Mouse (Mus musculus) lung, postnatal 0 days (tissue): ENCODE measurements around the gene Pdap1. TPM values are rescaled to one million over a fixed set of nuclear protein-coding genes. Genes with fewer than 3 reads are reported as not detected.
A peak's percentile ranks its signal among the peaks of the same experiment; 100 is the strongest.

Experiments used
- ATAC-seq: fragments of 200-750 bp; cut with Nextera tagmentation; 2 replicates; pipeline ENCODE4 v1.8.0; 2017; ENCODE audit warnings: moderate library complexity
- DNase-seq: peaks from one replicate; pipeline ENCODE4 v3.0.0-alpha.2; 2016; ENCODE audit warnings: low spot score
- H3K27ac ChIP-seq: fragments of 300-500 bp; sonication (generic); 2 replicates; pipeline ENCODE4 v1.5.1; 2014; ENCODE audit warnings: antibody characterized with exemption, mild to moderate bottlenecking, low read length, mixed read lengths
- H3K27me3 ChIP-seq: fragments of 300-500 bp; sonication (generic); replicated peaks from 2 replicates; pipeline ENCODE4 v1.6.1; 2014; ENCODE audit warnings: low read length, mixed read lengths; ENCODE audit not compliant: insufficient read depth
- H3K36me3 ChIP-seq: fragments of 300-500 bp; sonication (generic); 2 replicates; pipeline ENCODE4 v1.6.1; 2014; ENCODE audit warnings: low read length, mixed read lengths; ENCODE audit not compliant: insufficient read depth
- H3K4me1 ChIP-seq: fragments of 300-500 bp; sonication (generic); 2 replicates; pipeline ENCODE4 v1.6.1; 2014; ENCODE audit warnings: antibody characterized with exemption, low read depth, low read length, mixed read lengths; ENCODE audit not compliant: insufficient read depth
- H3K4me2 ChIP-seq: fragments of 300-500 bp; sonication (generic); replicated peaks from 2 replicates; pipeline ENCODE4 v1.6.1; 2014; ENCODE audit warnings: low read depth, mild to moderate bottlenecking, low read length, moderate library complexity, mixed read lengths
- H3K4me3 ChIP-seq: fragments of 300-500 bp; sonication (generic); 2 replicates; pipeline ENCODE4 v1.5.1; 2014; ENCODE audit warnings: low read depth, low read length
- H3K9ac ChIP-seq: fragments of 300-500 bp; sonication (generic); replicated peaks from 2 replicates; pipeline ENCODE4 v1.6.1; 2014; ENCODE audit warnings: low read depth, mild to moderate bottlenecking
- H3K9me3 ChIP-seq: fragments of 300-500 bp; sonication (generic); 2 replicates; pipeline ENCODE4 v1.6.1; 2016; ENCODE audit warnings: low read length, mixed read lengths
- CTCF ChIP-seq: IDR thresholded peaks from 2 replicates; pipeline ENCODE4 v1.5.1; 2016; ENCODE audit warnings: antibody characterized with exemption, mild to moderate bottlenecking
- EP300 ChIP-seq: IDR thresholded peaks from 2 replicates; pipeline ENCODE4 v1.6.1; 2016; ENCODE audit warnings: antibody characterized with exemption, mild to moderate bottlenecking, control low read depth
- WGBS: fragments of 180-500 bp; shearing (Covaris S2); extraction: QIAGEN DNeasy Blood & Tissue Kit; methylation state at CpG from one replicate; pipeline ENCODE4 v1.1.7; 2014; 5-methylcytosine and 5-hydroxymethylcytosine counted together
- polyA plus RNA-seq: library from polyadenylated mRNA; unstranded; fragments of >200 nt; fragmentation: Nextera tagmentation; extraction: Ambion mirVana; gene quantifications from 2 replicates; pipeline ENCODE4 v1.2.1, GENCODE M21; 2015

Pdap1 gene
- polyA plus RNA-seq, 1 experiment from 2014 or later, result 47.9 TPM

DNA sequence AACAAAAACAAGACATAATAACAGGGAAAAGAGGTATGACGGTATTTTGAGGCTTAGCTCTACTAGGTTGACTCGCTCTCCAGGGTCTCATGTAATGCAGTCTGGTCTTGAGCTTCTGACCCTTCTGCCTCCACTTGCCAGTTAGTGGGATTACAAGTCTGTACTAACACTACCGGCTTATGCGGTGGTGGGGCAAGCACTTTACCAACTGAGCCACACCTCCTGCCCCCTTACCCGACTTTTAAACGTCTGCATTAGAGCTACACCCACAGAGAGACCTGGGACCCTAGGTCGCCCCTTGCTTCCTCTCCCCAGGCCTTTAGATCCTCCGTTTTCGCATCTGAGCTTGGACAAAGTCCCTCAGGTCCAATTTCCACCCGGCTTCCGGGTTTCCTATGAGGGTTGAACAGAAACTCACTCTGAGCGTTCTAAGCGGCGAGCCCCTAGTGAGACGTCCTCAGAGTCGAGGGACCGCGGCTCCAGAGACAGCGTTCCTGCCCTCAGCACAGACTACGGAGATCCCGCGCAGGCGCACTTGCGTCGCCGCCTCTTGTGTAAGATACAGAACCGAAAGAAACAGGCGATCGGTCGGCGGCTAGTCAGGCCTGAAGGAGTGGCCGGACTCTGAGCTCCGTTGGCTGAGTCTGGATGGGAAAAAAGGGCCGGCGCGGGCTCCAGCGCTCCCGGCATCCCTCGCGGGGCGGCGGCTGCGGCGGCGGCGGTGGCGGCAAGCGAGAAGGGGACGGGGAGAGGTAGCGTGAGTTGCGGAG lies 26.7 kb upstream of the Pdap1 start, which contains the start of the genes Ptcd1 and Cpsf4:
TSS of gene Ptcd1 (minus strand) at position 573 of the 770 bp plus-strand sequence.
TSS of gene Cpsf4 (plus strand) at position 678 of the 770 bp plus-strand sequence.
- under 1% methylated on average over 42 of the region's 51 CpGs for WGBS
- peaks cover 12% of the 10 kb centered on the region; the same call in 1 of the 2 replicates for H3K36me3 ChIP-seq
- ATAC-seq, result peak; percentile 97
- peak within 1 kb of the TSS; percentile 93 for H3K4me3 ChIP-seq
- H3K4me1 ChIP-seq, result peaks cover 7% of the 10 kb centered on the region
- peak within 1 kb of the TSS; percentile 92 for H3K27ac ChIP-seq
- TF ChIP-seq EP300, result no peak
- TF ChIP-seq CTCF, result peak; percentile 17; the same call in 1 of the 2 replicates
- no peaks in the 10 kb centered on the region for H3K27me3 ChIP-seq
- DNase-seq, result peak; percentile 99
- no peaks in the 10 kb centered on the region for H3K9me3 ChIP-seq
- peak within 1 kb of the TSS; percentile 89 for H3K4me2 ChIP-seq
- peak within 1 kb of the TSS; percentile 97 for H3K9ac ChIP-seq

- Histone ChIP-seq H3K4me2 (no peak overlapping the region), H3K9ac (no peak overlapping the region), H3K4me3 (no peak overlapping the region), H3K27ac (no peak overlapping the region), H3K27me3 (no peaks in the 10 kb centered on the region), H3K4me1 (peaks cover 7% of the 10 kb centered on the region), H3K36me3 (peaks cover 4% of the 10 kb centered on the region; the same call in 1 of the 2 replicates), H3K9me3 (no peaks in the 10 kb centered on the region)
- TF ChIP-seq EP300, result no peak
- TF ChIP-seq CTCF, result no peak
- ATAC-seq (no peak), DNase-seq (no peak)
- 80% methylated on average over 15 of the region's 15 CpGs for WGBS
Measured at GRCm38 (mm10) chr5:145165184-145165583, 25.1 kb upstream of the Pdap1 start.

DNA sequence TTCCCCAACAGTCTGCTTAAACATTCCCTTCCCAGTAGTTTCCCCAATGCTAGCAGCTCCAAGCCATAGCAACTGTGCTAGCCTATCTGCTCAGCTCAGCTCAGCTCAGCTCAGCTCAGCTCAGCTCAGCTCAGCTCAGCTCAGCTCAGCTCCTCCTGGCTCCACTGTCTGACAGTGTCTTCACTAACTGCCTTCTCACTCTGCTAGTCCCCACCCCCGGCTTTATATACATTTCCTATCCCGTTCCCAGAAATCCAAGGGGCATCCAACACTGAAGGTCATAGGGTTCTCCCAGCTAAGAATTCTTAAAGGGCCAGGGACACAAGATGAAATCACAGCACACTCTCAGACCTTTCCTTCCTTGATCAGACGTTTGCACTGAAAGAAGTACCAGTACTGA lies 24.7 kb upstream of the Pdap1 start:
- ATAC-seq, result no peak
- TF ChIP-seq EP300 (no peak), CTCF (no peak)
- H3K9ac ChIP-seq, result no peak overlapping the region
- no peak overlapping the region for H3K27ac ChIP-seq
- no peak overlapping the region for H3K4me2 ChIP-seq
- H3K27me3 ChIP-seq, result no peaks in the 10 kb centered on the region
- no peaks in the 10 kb centered on the region for H3K9me3 ChIP-seq
- 34% methylated on average over 3 of the region's 3 CpGs for WGBS
- H3K36me3 ChIP-seq, result peaks cover 8% of the 10 kb centered on the region; the same call in 1 of the 2 replicates
- H3K4me3 ChIP-seq, result no peak overlapping the region
- H3K4me1 ChIP-seq, result peaks cover 7% of the 10 kb centered on the region
- peak; percentile 12 for DNase-seq

DNA sequence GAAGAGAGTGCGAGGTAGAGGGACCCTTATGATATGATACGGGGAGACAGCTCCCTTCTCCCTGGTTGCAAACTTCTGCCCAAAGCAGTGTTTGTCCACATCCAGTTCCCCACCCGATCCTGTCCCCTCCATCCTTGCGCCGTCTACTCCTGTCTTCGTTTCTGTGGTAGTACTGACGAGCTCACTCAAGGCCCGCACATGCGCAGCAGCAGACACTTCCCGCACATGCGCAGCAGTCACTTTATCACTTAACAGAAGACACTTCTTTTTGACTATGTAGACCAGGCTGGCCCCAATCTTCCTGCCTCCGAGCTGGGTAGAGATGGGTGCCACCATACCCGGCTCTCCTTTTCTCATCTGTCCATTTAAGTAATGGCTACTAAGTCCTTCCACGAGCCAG lies 21.3 kb upstream of the Pdap1 start:
- Histone ChIP-seq H3K27ac (no peak overlapping the region), H3K4me3 (no peak overlapping the region), H3K9ac (no peak overlapping the region), H3K36me3 (peaks cover 27% of the 10 kb centered on the region; the same call in 1 of the 2 replicates), H3K4me2 (no peak overlapping the region), H3K4me1 (no peaks in the 10 kb centered on the region; the same call in none of the 2 replicates), H3K9me3 (no peaks in the 10 kb centered on the region), H3K27me3 (no peaks in the 10 kb centered on the region)
- 92% methylated on average over 14 of the region's 14 CpGs for WGBS
- TF ChIP-seq EP300 (no peak), CTCF (no peak)
- DNase-seq (no peak), ATAC-seq (no peak)

- 90% methylated on average over 5 of the region's 5 CpGs for WGBS
Measured at GRCm38 (mm10) chr5:145152690-145153089, 12.7 kb upstream of the Pdap1 start.

DNA sequence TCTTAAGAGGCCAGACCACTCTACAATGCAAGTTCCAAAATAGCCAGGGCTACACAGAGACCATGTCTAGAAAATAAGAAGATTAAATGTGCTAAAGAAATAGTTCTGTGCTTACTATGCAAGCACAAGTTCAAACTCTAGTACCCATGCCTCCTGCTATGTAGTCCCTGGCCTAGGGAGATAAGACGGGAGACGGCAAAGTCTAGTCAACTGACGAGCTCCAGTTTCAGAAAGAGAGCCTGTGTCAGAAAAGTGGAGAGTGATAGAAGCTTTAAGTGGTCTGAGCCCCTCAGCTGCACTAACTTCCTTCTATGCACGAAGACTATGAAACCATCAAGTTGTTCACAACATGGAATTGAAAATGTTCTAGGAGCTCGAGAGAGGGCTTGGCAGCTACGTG lies 9.3 kb upstream of the Pdap1 start:
- TF ChIP-seq CTCF, result no peak
- TF ChIP-seq EP300, result no peak

More at GRCm38 (mm10) chr5:145152690-145153089, 12.7 kb upstream of the Pdap1 start:
- ATAC-seq, result no peak
- TF ChIP-seq CTCF (no peak), EP300 (no peak)
- Histone ChIP-seq H3K9ac (no peak overlapping the region), H3K36me3 (peaks cover 62% of the 10 kb centered on the region), H3K27ac (no peak overlapping the region), H3K9me3 (no peaks in the 10 kb centered on the region), H3K4me2 (no peak overlapping the region), H3K4me1 (no peaks in the 10 kb centered on the region), H3K4me3 (no peak overlapping the region), H3K27me3 (no peaks in the 10 kb centered on the region)
- no peak for DNase-seq

More for the DNA sequence above, 9.3 kb upstream of the Pdap1 start:
- no peak overlapping the region for H3K4me3 ChIP-seq
- H3K4me2 ChIP-seq, result no peak overlapping the region
- H3K27ac ChIP-seq, result no peak overlapping the region
- no peaks in the 10 kb centered on the region for H3K4me1 ChIP-seq
- no peak for ATAC-seq
- peaks cover 68% of the 10 kb centered on the region for H3K36me3 ChIP-seq
- no peak overlapping the region for H3K9ac ChIP-seq
- no peaks in the 10 kb centered on the region for H3K27me3 ChIP-seq
- H3K9me3 ChIP-seq, result no peaks in the 10 kb centered on the region
- DNase-seq, result no peak
- 84% methylated on average over 6 of the region's 6 CpGs for WGBS
